Comparison of ENCODE assay signal across 18 mouse cellular contexts in genomic region chr1:57642131-57642530, GRCm38 (mm10).
A peak's percentile ranks its signal among the peaks of the same experiment; 100 is the strongest.
DNase-seq lines count a peak whose midpoint lies in the region; ATAC-seq lines count a peak whose summit lies in the region.
"Had no signal": no experiment of that assay in that cellular context is flagged by ENCODE, and none has a peak within 500 bp of the region (broad histone marks: within the 10 kb centered on the region; RNA-seq: fewer than 3 reads in every experiment).

No protein-coding gene starts in this region.

- no peaks in the 10 kb centered on the region for H3K27me3 ChIP-seq in hindbrain, embryonic 15.5 days
- H3K27me3 ChIP-seq in hindbrain, embryonic 16.5 days (replicated peaks; ENCODE audit: control insufficient read depth, insufficient read depth, low read length), result no peaks in the 10 kb centered on the region
- H3K27me3 ChIP-seq: embryonic facial prominence, embryonic 12.5 days had no signal

- peaks cover 7% of the 10 kb centered on the region for H3K4me1 ChIP-seq in hindbrain, embryonic 15.5 days (replicated peaks)
- H3K4me1 ChIP-seq in hindbrain, embryonic 16.5 days (ENCODE audit: control insufficient read depth, insufficient read depth, low read depth, low read length), result no peaks in the 10 kb centered on the region; the same call in 1 of the 2 replicates
- H3K4me1 ChIP-seq: embryonic facial prominence, embryonic 10.5 days; embryonic facial prominence, embryonic 12.5 days had no signal

- peak; percentile 94 for ATAC-seq in frontal cortex, adult (ENCODE audit: low TSS enrichment)
- ATAC-seq in hindbrain, embryonic 15.5 days (ENCODE audit: low FRiP score, low read depth), result no peak
- no peak for ATAC-seq in hindbrain, embryonic 16.5 days
- ATAC-seq: forebrain, embryonic 14.5 days; forebrain, embryonic 16.5 days had no signal

- WGBS in hindbrain, embryonic 15.5 days, result 74% methylated on average over 5 of the region's 5 CpGs
- WGBS in hindbrain, embryonic 16.5 days, result 85% methylated on average over 5 of the region's 5 CpGs

- no peaks in the 10 kb centered on the region for H3K9me3 ChIP-seq in hindbrain, embryonic 15.5 days
- no peaks in the 10 kb centered on the region for H3K9me3 ChIP-seq in hindbrain, embryonic 16.5 days (ENCODE audit: control insufficient read depth, low read length)
- H3K9me3 ChIP-seq: embryonic facial prominence, embryonic 10.5 days; embryonic facial prominence, embryonic 12.5 days had no signal

- no peak overlapping the region for H3K9ac ChIP-seq in hindbrain, embryonic 15.5 days
- H3K9ac ChIP-seq in hindbrain, embryonic 16.5 days (ENCODE audit: low read depth, low read length), result no peak overlapping the region
- H3K9ac ChIP-seq: embryonic facial prominence, embryonic 12.5 days had no signal

- no peak overlapping the region for H3K4me2 ChIP-seq in hindbrain, embryonic 15.5 days
- H3K4me2 ChIP-seq in hindbrain, embryonic 16.5 days (ENCODE audit: low read length), result no peak overlapping the region
- H3K4me2 ChIP-seq: embryonic facial prominence, embryonic 12.5 days had no signal

- H3K4me3 ChIP-seq in hindbrain, embryonic 15.5 days, result no peak overlapping the region
- no peak overlapping the region for H3K4me3 ChIP-seq in hindbrain, embryonic 16.5 days (ENCODE audit: low read length)
- H3K4me3 ChIP-seq: embryonic facial prominence, embryonic 10.5 days; embryonic facial prominence, embryonic 12.5 days had no signal

- DNase-seq in frontal cortex, postnatal 14 days (ENCODE audit: low spot score in 2 of 2), result no peak
- peak; percentile 51 for DNase-seq in brain, adult 2 months (ENCODE audit: low read depth, low spot score)
- peak; percentile 16 for DNase-seq in telencephalon, adult 2 months (ENCODE audit: low read depth, low spot score)
- DNase-seq in kidney, postnatal 14 days, result no peak
- DNase-seq: adrenal gland, adult 2 months; adrenal gland, postnatal 10 days; adrenal gland, postnatal 25 days; cerebellum, adult 11-12 months; cerebellum, adult 2 months; cerebellum, adult 9-10 months; cerebellum, postnatal 25 days had no signal

- H3K36me3 ChIP-seq in hindbrain, embryonic 15.5 days, result no peaks in the 10 kb centered on the region
- no peaks in the 10 kb centered on the region for H3K36me3 ChIP-seq in hindbrain, embryonic 16.5 days (ENCODE audit: control insufficient read depth, insufficient read depth, low read length)
- H3K36me3 ChIP-seq: embryonic facial prominence, embryonic 10.5 days; embryonic facial prominence, embryonic 12.5 days had no signal

- peak overlapping the region; percentile 46; the same call in 1 of the 2 replicates for H3K27ac ChIP-seq in hindbrain, embryonic 15.5 days (replicated peaks)
- no peak overlapping the region for H3K27ac ChIP-seq in hindbrain, embryonic 16.5 days (ENCODE audit: low read depth, low read length)
- H3K27ac ChIP-seq: embryonic facial prominence, embryonic 10.5 days; embryonic facial prominence, embryonic 12.5 days had no signal

Comparison
In these comparisons a context has a peak if more than half of its experiments do, and no peak if none do; other contexts are left out.
1. DNase-seq: peak in brain, adult 2 months (single experiment) and telencephalon, adult 2 months (single experiment); none in frontal cortex, postnatal 14 days (0 of 2) and kidney, postnatal 14 days (single experiment).